Mouse (Mus musculus) layer of hippocampus, adult 2 months (tissue): ENCODE data around the gene Metrn. TPM values are rescaled to one million over a fixed set of nuclear protein-coding genes. Genes with fewer than 3 reads are reported as not detected.

Experiments
- DNase-seq, 2 experiments: peaks; one replicate each; pipeline ENCODE4 v3.0.0; 2022; ENCODE audit warnings: low spot score in 2 of 2
- H3K27ac ChIP-seq: fragments of 200-600 bp; 2 replicates; pipeline ENCODE4 v1.8.1; 2022
- H3K4me3 ChIP-seq: fragments of 200-600 bp; 2 replicates; pipeline ENCODE4 v1.8.1; 2022; ENCODE audit warnings: mild to moderate bottlenecking
- CTCF ChIP-seq: fragments of 200-600 bp; conservative IDR thresholded peaks from 2 replicates; pipeline ENCODE4 v1.8.1; 2022; ENCODE audit warnings: antibody characterized with exemption, mild to moderate bottlenecking, moderate library complexity
- microRNA-seq, 2 experiments: library from miRNA; unstranded; fragments of <30 nt; microRNA quantifications; one replicate each; pipeline ENCODE4 v1.2.0; 2021
- total RNA-seq, 2 experiments: library from RNA; stranded (reverse); gene quantifications; 2 replicates each; pipeline ENCODE4 v1.2.3; 2021

Metrn gene
- total RNA-seq, 2 experiments from 2014 or later: 76.9 to 80.3 TPM

GRCm38 (mm10) chr17:25748238-25748637 is 48.7 kb downstream of the Metrn start:
- H3K27ac ChIP-seq: no peak overlapping the region
- TF ChIP-seq CTCF: no peak
- no peak for DNase-seq
- H3K4me3 ChIP-seq: no peak overlapping the region

- Histone ChIP-seq H3K27ac (no peak overlapping the region), H3K4me3 (no peak overlapping the region)
- no peak for TF ChIP-seq CTCF
- no peak for DNase-seq
These were observed 52.6 kb downstream of the Metrn start for GRCm38 (mm10) chr17:25744311-25744710.

- DNase-seq: no peak
- Histone ChIP-seq H3K4me3 (no peak overlapping the region), H3K27ac (no peak overlapping the region)
- no peak for TF ChIP-seq CTCF
These were observed 53.1 kb downstream of the Metrn start for GRCm38 (mm10) chr17:25743831-25744230.

Small RNA genes lying within 50 kb of the gene (microRNA-seq; reads per million reads assigned to microRNA genes)
- gene Gm25083 (0 reads per million in 2 experiments), gene Mir3082 (1.8 to 3.2 reads per million in 2 experiments), gene Mir6966 (1.9 to 3.1 reads per million in 2 experiments)

Other genes starting within 250 kb of the Metrn start
- gene Sox8, start 226.4 kb downstream of the Metrn start, total RNA-seq: 10 to 100 TPM; 47.7 to 55.7 TPM
- gene Lmf1, start 218.1 kb downstream of the Metrn start, total RNA-seq: 10 to 100 TPM; 25.5 to 31.2 TPM
- 100 to 1,000 TPM; 106 to 122 TPM for gene Gng13, start 80.0 kb downstream of the Metrn start, total RNA-seq
- 1 to 10 TPM; 1.2 to 1.8 TPM for gene Chtf18, start 69.7 kb downstream of the Metrn start, total RNA-seq
- 10 to 100 TPM; 54.5 to 56.9 TPM for gene Rpusd1, start 69.5 kb downstream of the Metrn start, total RNA-seq
- gene Mslnl, start 61.1 kb downstream of the Metrn start, total RNA-seq: not detected
- under 1 TPM; 0.51 to 0.69 TPM for gene Msln, start 42.8 kb downstream of the Metrn start, total RNA-seq
- gene Narfl, start 23.4 kb downstream of the Metrn start, total RNA-seq: 10 to 100 TPM; 37.4 to 39.8 TPM
- gene Haghl, start 11.5 kb downstream of the Metrn start, total RNA-seq: 100 to 1,000 TPM; 116 to 117 TPM
- gene Ccdc78, start 10.6 kb downstream of the Metrn start, total RNA-seq: under 1 TPM; 0.49 to 0.51 TPM
- gene Fam173a, start 4.2 kb downstream of the Metrn start, total RNA-seq: 10 to 100 TPM; 83.0 to 89.3 TPM
- gene AC134908.4, start 1.5 kb downstream of the Metrn start, total RNA-seq: 1 to 10 TPM; 1.4 to 1.9 TPM
- gene Fbxl16, start 11.9 kb upstream of the Metrn start, total RNA-seq: 100 to 1,000 TPM; 680 to 699 TPM
- 10 to 100 TPM; 27.9 to 28.9 TPM for gene Wdr24, start 26.5 kb upstream of the Metrn start, total RNA-seq
- gene Jmjd8, start 31.7 kb upstream of the Metrn start, total RNA-seq: 10 to 100 TPM; 58.0 to 61.1 TPM
- gene Stub1, start 36.3 kb upstream of the Metrn start, total RNA-seq: 100 to 1,000 TPM; 164 to 175 TPM
- gene Rhbdl1, start 40.2 kb upstream of the Metrn start, total RNA-seq: 10 to 100 TPM; 43.0 to 44.8 TPM
- gene Gm20683, start 44.6 kb upstream of the Metrn start, total RNA-seq: 10 to 100 TPM; 30.0 to 33.9 TPM
- gene Rhot2, start 47.7 kb upstream of the Metrn start, total RNA-seq: 100 to 1,000 TPM in 1 of 2 experiments, 10 to 100 TPM in 1; 95.9 to 107 TPM
- gene Wdr90, start 64.4 kb upstream of the Metrn start, total RNA-seq: 10 to 100 TPM; 21.7 to 24.6 TPM
- 10 to 100 TPM; 20.9 to 21.6 TPM for gene Mcrip2, start 71.6 kb upstream of the Metrn start, total RNA-seq
- gene Mettl26, start 77.9 kb upstream of the Metrn start, total RNA-seq: 10 to 100 TPM; 39.0 to 39.9 TPM
- gene Wfikkn1, start 83.7 kb upstream of the Metrn start, total RNA-seq: 1 to 10 TPM; 1.7 to 2.8 TPM
- gene Rab40c, start 122.6 kb upstream of the Metrn start, total RNA-seq: 10 to 100 TPM; 50.1 to 51.1 TPM
- 100 to 1,000 TPM; 120 TPM for gene Pigq, start 147.8 kb upstream of the Metrn start, total RNA-seq
- 1 to 10 TPM; 1.3 to 1.5 TPM for gene Nhlrc4, start 147.8 kb upstream of the Metrn start, total RNA-seq
- gene A930017K11Rik, start 155.4 kb upstream of the Metrn start, total RNA-seq: under 1 TPM; 0.41 to 0.64 TPM
- gene Capn15, start 188.7 kb upstream of the Metrn start, total RNA-seq: 10 to 100 TPM; 53.6 to 58.8 TPM